Mouse (Mus musculus) hindbrain, embryonic 13.5 days (tissue): ENCODE data around the gene Zhx3. TPM values are rescaled to one million over a fixed set of nuclear protein-coding genes. Genes with fewer than 3 reads are reported as not detected.

Experiments used
- ATAC-seq: fragments of 200-750 bp; cut with Nextera tagmentation; 2 replicates; pipeline ENCODE4 v1.8.0; 2017; ENCODE audit warnings: moderate TSS enrichment; ENCODE audit not compliant: low FRiP score
- H3K27ac ChIP-seq: fragments of 300-500 bp; sonication (generic); 2 replicates; pipeline ENCODE4 v1.5.1; 2015; ENCODE audit warnings: inconsistent platforms, mild to moderate bottlenecking, moderate library complexity
- H3K27me3 ChIP-seq: fragments of 300-500 bp; sonication (generic); 2 replicates; pipeline ENCODE4 v1.6.1; 2015; ENCODE audit warnings: mild to moderate bottlenecking, inconsistent platforms
- H3K36me3 ChIP-seq: fragments of 300-500 bp; sonication (generic); 2 replicates; pipeline ENCODE4 v1.6.1; 2015; ENCODE audit warnings: mild to moderate bottlenecking, inconsistent platforms
- H3K4me1 ChIP-seq: fragments of 300-500 bp; sonication (generic); replicated peaks from 2 replicates; pipeline ENCODE4 v1.6.1; 2015; ENCODE audit warnings: inconsistent platforms
- H3K4me2 ChIP-seq: fragments of 300-500 bp; sonication (generic); 2 replicates; pipeline ENCODE4 v1.6.1; 2015; ENCODE audit warnings: inconsistent platforms, mild to moderate bottlenecking, moderate library complexity
- H3K4me3 ChIP-seq: fragments of 300-500 bp; sonication (generic); 2 replicates; pipeline ENCODE4 v1.5.1; 2015; ENCODE audit warnings: mild to moderate bottlenecking, inconsistent platforms
- H3K9ac ChIP-seq: fragments of 300-500 bp; sonication (generic); 2 replicates; pipeline ENCODE4 v1.6.1; 2015; ENCODE audit warnings: mild to moderate bottlenecking, inconsistent platforms
- H3K9me3 ChIP-seq: fragments of 300-500 bp; sonication (generic); 2 replicates; pipeline ENCODE4 v1.6.1; 2016; ENCODE audit warnings: inconsistent platforms
- WGBS: fragments of 180-500 bp; shearing (Covaris S2); methylation state at CpG from one replicate; pipeline ENCODE4 v1.1.7; 2015; 5-methylcytosine and 5-hydroxymethylcytosine counted together
- polyA plus RNA-seq: library from polyadenylated mRNA; unstranded; fragments of >200 nt; fragmentation: Nextera tagmentation; extraction: Ambion mirVana; gene quantifications from 2 replicates; pipeline ENCODE4 v1.2.1, GENCODE M21; 2015

Gene Zhx3
- polyA plus RNA-seq, 1 experiment from 2014 or later = 16.9 TPM

DNA sequence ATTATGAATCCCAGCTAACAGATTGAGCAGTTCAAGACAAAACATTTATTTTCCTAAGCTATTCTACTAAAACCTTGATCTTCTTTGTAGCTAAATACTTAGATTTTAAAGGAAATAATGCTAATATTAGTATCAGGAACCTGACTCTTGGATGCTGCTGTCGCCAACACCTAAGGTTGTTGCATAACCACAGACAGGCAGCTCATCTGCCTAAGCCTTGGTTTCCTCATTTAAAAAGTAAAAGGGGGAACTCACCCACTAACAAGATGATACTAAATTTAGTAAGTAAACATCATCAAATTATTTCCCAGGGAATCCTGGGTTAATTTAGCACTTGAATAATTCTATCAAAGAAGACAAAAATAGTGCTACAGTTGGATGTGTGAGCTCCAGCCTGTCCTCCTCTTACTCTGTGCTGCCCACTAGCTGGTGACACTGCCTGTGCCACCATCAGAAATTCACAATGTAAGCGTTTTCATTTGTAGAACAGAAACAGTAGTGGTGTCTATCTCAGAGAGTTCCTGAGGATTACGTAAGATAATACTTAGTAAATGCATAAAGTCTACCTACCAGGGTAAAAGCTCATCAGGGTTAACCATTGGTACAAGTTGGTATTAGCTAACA lies 23.1 kb downstream of the Zhx3 start:
- 87% methylated on average over 3 of the region's 3 CpGs for WGBS
- no peak for ATAC-seq
- Histone ChIP-seq H3K9me3 (no peaks in the 10 kb centered on the region), H3K4me3 (no peak overlapping the region), H3K27ac (no peak overlapping the region), H3K4me2 (no peak overlapping the region), H3K9ac (no peak overlapping the region), H3K36me3 (no peaks in the 10 kb centered on the region), H3K27me3 (no peaks in the 10 kb centered on the region), H3K4me1 (no peaks in the 10 kb centered on the region)

DNA sequence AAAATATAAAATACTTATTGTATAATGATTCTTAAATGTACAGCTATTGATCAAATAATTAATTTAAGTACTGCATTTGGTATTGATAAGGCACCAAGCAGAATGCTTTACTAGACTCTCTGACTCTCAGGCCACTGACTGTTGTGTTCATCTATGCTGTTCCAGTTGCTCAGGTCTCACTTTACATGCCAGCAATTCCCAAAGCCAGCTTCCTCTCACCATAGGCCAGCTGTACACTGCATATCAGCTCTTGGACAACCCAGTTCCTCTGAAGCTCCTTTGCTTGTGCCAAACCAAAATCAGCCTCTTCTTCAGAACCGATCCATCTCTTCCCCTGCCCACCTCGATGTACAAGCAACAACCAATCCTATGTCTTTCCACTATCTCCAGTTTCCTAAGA lies 24.6 kb downstream of the Zhx3 start:
- Histone ChIP-seq H3K36me3 (no peaks in the 10 kb centered on the region), H3K4me2 (no peak overlapping the region), H3K4me1 (no peaks in the 10 kb centered on the region), H3K9me3 (no peaks in the 10 kb centered on the region), H3K27ac (no peak overlapping the region), H3K9ac (no peak overlapping the region), H3K27me3 (no peaks in the 10 kb centered on the region), H3K4me3 (no peak overlapping the region)
- 90% methylated on average over 2 of the region's 2 CpGs for WGBS
- no peak for ATAC-seq

DNA sequence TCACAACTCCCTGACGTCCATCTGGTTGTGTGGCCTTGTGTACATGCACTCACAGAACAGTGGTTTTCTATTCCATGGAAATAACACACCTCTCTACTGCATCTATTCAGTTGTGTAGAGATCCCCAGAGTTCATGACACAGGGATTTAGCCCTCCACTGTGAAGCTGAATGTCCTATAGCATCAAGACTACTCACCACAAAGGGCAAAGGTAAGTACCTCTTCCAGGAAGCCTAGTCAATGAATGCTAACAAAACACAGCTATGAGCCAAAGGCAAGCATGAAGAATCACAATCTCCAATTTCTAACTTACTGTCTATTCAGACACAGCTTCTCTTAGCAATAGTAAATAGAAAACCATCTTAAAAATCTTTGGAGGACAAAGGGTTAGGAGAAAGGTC lies 25.1 kb downstream of the Zhx3 start:
- Histone ChIP-seq H3K4me1 (no peaks in the 10 kb centered on the region), H3K9me3 (no peaks in the 10 kb centered on the region), H3K4me3 (no peak overlapping the region), H3K27ac (no peak overlapping the region), H3K27me3 (no peaks in the 10 kb centered on the region), H3K4me2 (no peak overlapping the region), H3K36me3 (no peaks in the 10 kb centered on the region), H3K9ac (no peak overlapping the region)
- ATAC-seq = no peak
- 90% methylated on average over 1 of the region's 1 CpGs for WGBS

DNA sequence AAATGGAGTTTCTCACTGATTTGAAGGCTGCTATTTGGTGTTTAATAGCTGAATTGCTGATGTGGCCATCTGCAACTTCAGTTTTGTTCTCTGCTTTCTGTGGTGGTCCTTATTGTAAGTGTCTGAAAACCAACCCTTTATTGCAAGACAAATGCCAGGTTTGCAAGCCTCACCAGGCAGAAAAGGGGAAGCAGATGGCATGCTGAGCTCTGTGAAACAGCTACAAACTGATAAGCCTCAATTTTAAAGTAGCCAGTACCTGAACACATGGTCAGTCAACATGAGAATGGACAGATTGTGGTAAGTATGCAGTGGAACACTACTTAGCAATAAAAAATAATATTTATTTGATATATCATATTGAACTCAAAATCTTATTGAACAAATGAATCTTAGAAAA lies 32.0 kb downstream of the Zhx3 start:
- Histone ChIP-seq H3K4me3 (no peak overlapping the region), H3K27me3 (no peaks in the 10 kb centered on the region), H3K4me2 (no peak overlapping the region), H3K9me3 (no peaks in the 10 kb centered on the region), H3K4me1 (no peaks in the 10 kb centered on the region), H3K27ac (no peak overlapping the region), H3K36me3 (no peaks in the 10 kb centered on the region), H3K9ac (no peak overlapping the region)
- no peak for ATAC-seq

DNA sequence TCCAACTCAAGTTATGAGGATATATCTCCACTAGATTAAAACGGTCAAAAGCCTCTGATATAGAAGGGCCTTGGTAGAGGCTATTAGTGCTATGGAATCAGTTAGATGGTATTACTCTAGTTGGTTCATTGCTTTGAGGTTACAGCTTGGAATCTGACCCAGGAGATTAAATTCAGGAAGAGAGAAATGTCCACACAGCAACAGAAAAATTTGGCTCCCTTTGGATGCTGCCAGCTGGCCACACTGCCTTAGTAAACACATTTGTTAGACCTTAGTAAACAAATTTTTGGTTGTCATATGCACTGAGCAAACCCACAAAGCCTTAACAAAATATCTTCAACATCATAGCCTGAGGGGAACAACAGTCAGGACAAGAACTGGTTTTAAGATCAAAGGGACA lies 62.0 kb downstream of the Zhx3 start:
- ATAC-seq = no peak

GRCm38 (mm10) chr2:160810376-160810775 lies 62.4 kb downstream of the Zhx3 start:
- ATAC-seq = no peak
- Histone ChIP-seq H3K27ac (no peak overlapping the region), H3K4me1 (0 out of 2 replicates have a peak, but pooled peaks cover 3% of the 10 kb centered on the region), H3K4me3 (no peak overlapping the region), H3K9me3 (no peaks in the 10 kb centered on the region), H3K27me3 (no peaks in the 10 kb centered on the region), H3K4me2 (no peak overlapping the region), H3K36me3 (peaks cover 4% of the 10 kb centered on the region), H3K9ac (no peak overlapping the region)

More for the DNA sequence above, 62.0 kb downstream of the Zhx3 start:
- no peak overlapping the region for H3K4me3 ChIP-seq
- H3K27ac ChIP-seq = no peak overlapping the region
- H3K4me1 ChIP-seq = 0 out of 2 replicates have a peak, but pooled peaks cover 3% of the 10 kb centered on the region
- 91% methylated on average over 1 of the region's 1 CpGs for WGBS
- no peaks in the 10 kb centered on the region for H3K9me3 ChIP-seq
- H3K9ac ChIP-seq = no peak overlapping the region
- H3K27me3 ChIP-seq = no peaks in the 10 kb centered on the region
- peaks cover 6% of the 10 kb centered on the region for H3K36me3 ChIP-seq
- H3K4me2 ChIP-seq = no peak overlapping the region

DNA sequence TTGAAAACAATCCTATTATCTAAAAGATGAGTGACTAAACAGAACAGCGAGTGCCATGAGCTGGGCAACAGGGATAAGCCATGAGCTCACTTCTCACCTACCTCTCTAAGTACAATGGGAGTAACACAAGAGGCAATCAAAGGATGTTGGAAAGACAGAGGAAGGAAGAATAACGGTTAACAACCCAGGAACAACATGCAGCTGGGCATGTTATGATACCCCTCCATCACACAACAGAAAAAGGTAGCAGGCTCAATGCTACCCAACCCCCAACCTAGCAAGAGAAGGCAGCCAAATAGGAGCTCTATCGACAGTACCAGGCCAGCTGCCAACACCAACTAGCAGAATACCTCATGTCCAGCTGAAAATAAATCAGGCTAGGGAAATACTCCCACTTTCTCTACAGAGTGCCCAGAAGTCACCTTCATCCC lies 66.7 kb downstream of the Zhx3 start:
- H3K4me3 ChIP-seq = no peak overlapping the region
- WGBS = 61% methylated on average over 3 of the region's 3 CpGs
- H3K4me1 ChIP-seq = peaks cover 6% of the 10 kb centered on the region; the same call in 1 of the 2 replicates
- no peak overlapping the region for H3K9ac ChIP-seq
- H3K36me3 ChIP-seq = no peaks in the 10 kb centered on the region
- no peak for ATAC-seq
- H3K27me3 ChIP-seq = no peaks in the 10 kb centered on the region
- no peaks in the 10 kb centered on the region for H3K9me3 ChIP-seq
- H3K4me2 ChIP-seq = no peak overlapping the region
- H3K27ac ChIP-seq = no peak overlapping the region

DNA sequence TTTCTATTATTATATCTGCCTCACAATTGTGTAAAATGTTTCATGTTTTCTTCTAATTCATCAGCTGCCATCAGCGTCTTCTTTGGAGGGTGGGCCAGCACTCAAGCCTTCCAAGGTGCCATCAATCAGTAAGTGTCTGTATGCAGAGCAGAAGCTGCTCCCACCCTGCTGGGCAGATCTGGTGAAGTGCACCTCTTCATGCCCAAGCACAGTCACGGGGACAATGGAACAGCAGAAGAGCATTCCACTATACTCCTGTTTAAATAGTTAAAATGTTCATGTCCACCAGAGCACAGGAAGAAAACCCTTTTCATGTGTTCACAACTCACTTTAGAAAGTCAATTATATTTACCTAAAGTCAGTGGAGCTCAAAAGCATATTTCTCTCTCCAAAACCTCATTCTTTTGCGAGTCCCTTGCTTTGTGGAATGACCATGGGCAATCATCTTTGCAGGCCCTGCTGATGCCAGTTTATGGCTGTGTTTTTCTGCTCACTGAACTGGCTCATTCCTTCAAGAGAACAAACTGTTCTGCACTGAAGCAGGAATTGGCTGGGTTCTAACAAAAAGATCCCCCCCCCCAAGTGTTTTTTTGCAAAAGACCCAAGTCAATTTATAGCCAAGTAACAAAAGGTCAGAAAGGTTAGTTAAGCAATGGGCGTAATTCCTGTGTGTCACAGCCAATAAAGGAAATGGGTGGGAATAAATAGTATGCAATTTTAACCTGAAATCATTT lies 67.8 kb downstream of the Zhx3 start:
- no peak overlapping the region for H3K27ac ChIP-seq
- H3K9me3 ChIP-seq = no peaks in the 10 kb centered on the region
- no peak for ATAC-seq
- no peak overlapping the region for H3K9ac ChIP-seq
- H3K4me3 ChIP-seq = no peak overlapping the region
- H3K27me3 ChIP-seq = no peaks in the 10 kb centered on the region
- no peak overlapping the region for H3K4me2 ChIP-seq
- 44% methylated on average over 4 of the region's 4 CpGs for WGBS
- no peaks in the 10 kb centered on the region for H3K36me3 ChIP-seq
- H3K4me1 ChIP-seq = peaks cover 6% of the 10 kb centered on the region; the same call in 1 of the 2 replicates

GRCm38 (mm10) chr2:160802326-160802725 lies 70.5 kb downstream of the Zhx3 start:
- Histone ChIP-seq H3K9me3 (no peaks in the 10 kb centered on the region), H3K4me1 (peaks cover 6% of the 10 kb centered on the region; the same call in 1 of the 2 replicates), H3K36me3 (no peaks in the 10 kb centered on the region), H3K4me3 (no peak overlapping the region), H3K27ac (no peak overlapping the region), H3K9ac (no peak overlapping the region), H3K4me2 (no peak overlapping the region), H3K27me3 (no peaks in the 10 kb centered on the region)
- whole genome bisulfite sequencing = 81% methylated on average over 3 of the region's 3 CpGs
- no peak for ATAC-seq

GRCm38 (mm10) chr2:160800967-160801366 lies 71.8 kb downstream of the Zhx3 start:
- ATAC-seq = no peak
- H3K27me3 ChIP-seq = no peaks in the 10 kb centered on the region
- no peak overlapping the region for H3K4me2 ChIP-seq
- H3K9ac ChIP-seq = no peak overlapping the region
- WGBS = 91% methylated on average over 1 of the region's 1 CpGs
- peaks cover 5% of the 10 kb centered on the region; the same call in 1 of the 2 replicates for H3K4me1 ChIP-seq
- H3K36me3 ChIP-seq = no peaks in the 10 kb centered on the region
- H3K27ac ChIP-seq = no peak overlapping the region
- no peaks in the 10 kb centered on the region for H3K9me3 ChIP-seq
- H3K4me3 ChIP-seq = no peak overlapping the region

DNA sequence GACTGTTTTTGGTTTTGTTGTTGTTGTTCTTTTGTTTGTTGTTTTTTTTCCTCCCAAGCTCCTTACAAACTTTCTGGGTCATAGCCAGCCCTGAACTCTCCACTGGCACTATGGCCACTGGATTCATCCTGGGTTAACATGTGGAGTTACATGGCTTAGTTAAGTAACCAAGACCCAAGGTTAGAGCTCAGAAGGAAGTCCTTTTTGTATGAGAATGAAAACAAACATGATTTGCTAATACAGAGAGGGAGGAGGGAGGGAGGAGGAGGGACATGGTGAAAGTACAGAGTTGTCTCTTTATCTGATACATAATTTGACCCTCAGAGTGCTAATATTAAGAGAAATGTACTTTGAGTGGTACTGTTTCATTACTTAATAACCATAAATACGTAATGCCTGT lies 74.6 kb downstream of the Zhx3 start:
- Histone ChIP-seq H3K4me2 (no peak overlapping the region), H3K9ac (no peak overlapping the region), H3K27ac (no peak overlapping the region), H3K4me3 (no peak overlapping the region), H3K27me3 (no peaks in the 10 kb centered on the region), H3K36me3 (no peaks in the 10 kb centered on the region), H3K4me1 (0 out of 2 replicates have a peak, but pooled peaks cover 2% of the 10 kb centered on the region), H3K9me3 (no peaks in the 10 kb centered on the region)
- WGBS = 92% methylated on average over 1 of the region's 1 CpGs
- no peak for ATAC-seq

GRCm38 (mm10) chr2:160796973-160797372 lies 75.8 kb downstream of the Zhx3 start:
- Histone ChIP-seq H3K4me1 (0 out of 2 replicates have a peak, but pooled peaks cover 2% of the 10 kb centered on the region), H3K36me3 (no peaks in the 10 kb centered on the region), H3K4me2 (no peak overlapping the region), H3K27me3 (no peaks in the 10 kb centered on the region), H3K4me3 (no peak overlapping the region), H3K9ac (no peak overlapping the region), H3K9me3 (no peaks in the 10 kb centered on the region), H3K27ac (no peak overlapping the region)
- ATAC-seq = no peak
- 66% methylated on average over 2 of the region's 2 CpGs for WGBS

- 83% methylated on average over 2 of the region's 2 CpGs for WGBS
- Histone ChIP-seq H3K4me2 (no peak overlapping the region), H3K4me1 (0 out of 2 replicates have a peak, but pooled peaks cover 2% of the 10 kb centered on the region), H3K4me3 (no peak overlapping the region), H3K27ac (no peak overlapping the region), H3K9ac (no peak overlapping the region), H3K27me3 (no peaks in the 10 kb centered on the region), H3K9me3 (no peaks in the 10 kb centered on the region), H3K36me3 (no peaks in the 10 kb centered on the region)
- ATAC-seq = no peak
Measured at GRCm38 (mm10) chr2:160793117-160793516, 79.7 kb downstream of the Zhx3 start.
